Mouse (Mus musculus) CH12.LX (cell line): ENCODE data around the gene Dbx1. TPM values are rescaled to one million over a fixed set of nuclear protein-coding genes. Genes with fewer than 3 reads are reported as not detected.

Experiments used
- DNase-seq: peaks from one replicate; pipeline ENCODE4 v3.0.0-alpha.2; 2013; ENCODE audit errors: extremely low read depth
- H3K27ac ChIP-seq: 2 replicates; pipeline ENCODE4 v1.5.1; 2012; ENCODE audit warnings: low read depth, mild to moderate bottlenecking, control low read depth, moderate library complexity; ENCODE audit not compliant: insufficient read depth
- H3K27me3 ChIP-seq: replicated peaks from 2 replicates; pipeline ENCODE3; 2012; ENCODE audit warnings: inconsistent platforms
- H3K36me3 ChIP-seq, 2 experiments: replicated peaks in 1 of 2; 2 replicates each; pipeline versions ENCODE3 to v1.6.1; 2012; ENCODE audit warnings: inconsistent platforms in 1 of 2, low read length in 1 of 2, mild to moderate bottlenecking in 1 of 2, mixed read lengths in 1 of 2, moderate library complexity in 1 of 2; ENCODE audit not compliant: control insufficient read depth in 1 of 2, insufficient read depth in 1 of 2
- H3K4me1 ChIP-seq, 2 experiments: 2 replicates each; pipeline ENCODE4 v1.6.1; 2012; ENCODE audit warnings: inconsistent platforms in 1 of 2, moderate library complexity in 1 of 2; ENCODE audit not compliant: insufficient read depth in 2 of 2, control insufficient read depth in 1 of 2
- H3K4me2 ChIP-seq: 2 replicates; pipeline ENCODE4 v1.6.1; 2012; ENCODE audit warnings: low read depth, mild to moderate bottlenecking, control low read depth; ENCODE audit not compliant: poor library complexity, insufficient read depth, severe bottlenecking
- H3K4me3 ChIP-seq, 3 experiments: fragments of 150-350 bp in 1 of 3; sonication (generic) in 1 of 3; replicated peaks in 1 of 3; 2 replicates each; pipeline versions ENCODE3 to v1.5.1; 2011 to 2012; ENCODE audit warnings: low read depth in 2 of 3, low read length in 2 of 3, mild to moderate bottlenecking in 2 of 3, moderate library complexity in 2 of 3, control low read depth in 1 of 3, improper control_type of control experiment in 1 of 3, inconsistent platforms in 1 of 3, mixed read lengths in 1 of 3; ENCODE audit not compliant: poor library complexity in 1 of 3
- H3K79me2 ChIP-seq: replicated peaks from 2 replicates; pipeline ENCODE4 v1.6.1; 2012; ENCODE audit warnings: mild to moderate bottlenecking, moderate library complexity; ENCODE audit not compliant: control insufficient read depth, poor library complexity, insufficient read depth, severe bottlenecking; ENCODE audit errors: extremely low read depth
- H3K9ac ChIP-seq: 2 replicates; pipeline ENCODE4 v1.6.1; 2012; ENCODE audit warnings: low read depth, mild to moderate bottlenecking, control low read depth, moderate library complexity; ENCODE audit not compliant: insufficient read depth
- H3K9me3 ChIP-seq: replicated peaks from 2 replicates; pipeline ENCODE3; 2012; ENCODE audit warnings: low read length, inconsistent platforms, mixed read lengths
- BHLHE40 ChIP-seq: IDR thresholded peaks from 2 replicates; pipeline ENCODE4 v1.6.1; 2011; ENCODE audit warnings: mild to moderate bottlenecking, low read depth, low read length, improper control_type of control experiment
- CHD1 ChIP-seq: IDR thresholded peaks from 2 replicates; pipeline ENCODE4 v1.6.1; 2012; ENCODE audit warnings: low read depth, low read length, improper control_type of control experiment, inconsistent platforms
- CHD2 ChIP-seq: IDR thresholded peaks from 2 replicates; pipeline ENCODE4 v1.6.1; 2011; ENCODE audit warnings: low read length, improper control_type of control experiment
- CTCF ChIP-seq, 2 experiments: IDR thresholded peaks in 1 of 2; conservative IDR thresholded peaks in 1 of 2; 2 replicates each; pipeline ENCODE4 v1.5.1; 2011 to 2012; ENCODE audit warnings: low read depth in 2 of 2, low read length in 2 of 2, improper control_type of control experiment in 1 of 2, inconsistent platforms in 1 of 2, mild to moderate bottlenecking in 1 of 2, moderate library complexity in 1 of 2
- E2F4 ChIP-seq: IDR thresholded peaks from 2 replicates; pipeline ENCODE4 v1.6.1; 2011; ENCODE audit warnings: low read depth, low read length, improper control_type of control experiment; ENCODE audit not compliant: insufficient replicate concordance
- ELF1 ChIP-seq: IDR thresholded peaks from 2 replicates; pipeline ENCODE4 v1.6.1; 2014; ENCODE audit warnings: low read depth, mild to moderate bottlenecking, inconsistent platforms, low read length, improper control_type of control experiment
- EP300 ChIP-seq: IDR thresholded peaks from 2 replicates; pipeline ENCODE4 v1.6.1; 2011; ENCODE audit warnings: low read length, improper control_type of control experiment
- GABPA ChIP-seq: IDR thresholded peaks from 2 replicates; pipeline ENCODE4 v1.6.1; 2012; ENCODE audit warnings: low read depth, low read length, improper control_type of control experiment, inconsistent platforms; ENCODE audit not compliant: insufficient replicate concordance
- HCFC1 ChIP-seq: IDR thresholded peaks from 2 replicates; pipeline ENCODE4 v1.6.1; 2012; ENCODE audit warnings: low read depth, mild to moderate bottlenecking, inconsistent platforms, low read length, improper control_type of control experiment
- IRF4 ChIP-seq: IDR thresholded peaks from 2 replicates; pipeline ENCODE4 v1.6.1; 2014; ENCODE audit warnings: low read depth, mild to moderate bottlenecking, inconsistent platforms, low read length, improper control_type of control experiment
- MEF2A ChIP-seq: IDR thresholded peaks from 2 replicates; pipeline ENCODE4 v1.6.1; 2014; ENCODE audit warnings: low read depth, mild to moderate bottlenecking, inconsistent platforms, low read length, improper control_type of control experiment, borderline replicate concordance
- MYC ChIP-seq: IDR thresholded peaks from 2 replicates; pipeline ENCODE4 v1.6.1; 2011; ENCODE audit warnings: low read depth, mild to moderate bottlenecking, improper control_type of control experiment, low read length
- NELFE ChIP-seq: IDR thresholded peaks from 2 replicates; pipeline ENCODE4 v1.6.1; 2011; ENCODE audit warnings: low read depth, low read length, improper control_type of control experiment
- PAX5 ChIP-seq: IDR thresholded peaks from 2 replicates; pipeline ENCODE4 v1.6.1; 2012; ENCODE audit warnings: low read length, inconsistent platforms, mixed read lengths
- RAD21 ChIP-seq: IDR thresholded peaks from 2 replicates; pipeline ENCODE4 v1.6.1; 2011; ENCODE audit warnings: low read depth, mild to moderate bottlenecking, low read length, improper control_type of control experiment, moderate library complexity
- RCOR1 ChIP-seq: conservative IDR thresholded peaks from 2 replicates; pipeline ENCODE4 v1.6.1; 2012; ENCODE audit warnings: low read depth, mild to moderate bottlenecking, inconsistent platforms, low read length, improper control_type of control experiment
- TBP ChIP-seq: conservative IDR thresholded peaks from 2 replicates; pipeline ENCODE4 v1.6.1; 2011; ENCODE audit warnings: low read depth, low read length, improper control_type of control experiment
- ZKSCAN1 ChIP-seq: IDR thresholded peaks from 2 replicates; pipeline ENCODE4 v1.6.1; 2012; ENCODE audit warnings: low read depth, inconsistent platforms, low read length, improper control_type of control experiment, borderline replicate concordance
- dilution Hi-C: fragments of 300-500 bp; cut with MboI; formaldehyde crosslinking; loops from 2 replicates; pipeline ENCODE4 v1.14.3; 2020; ENCODE audit warnings: low sequenced_read_pairs; ENCODE audit not compliant: extremely low pct_unique_long_range_greater_than_20kb, extremely low pct_ligation_motif_present
- in situ Hi-C: fragments of 300-500 bp; cut with MboI; formaldehyde crosslinking; loops from 3 replicates; pipeline ENCODE4 v1.14.3; 2019; ENCODE audit warnings: low sequenced_read_pairs, low pct_ligation_motif_present, low pct_unique_long_range_greater_than_20kb, mixed read lengths
- polyA plus RNA-seq: library from polyadenylated mRNA; unstranded; fragments of >175 nt; gene quantifications from 2 replicates; pipeline ENCODE4 v1.2.1, GENCODE M21; 2012; ENCODE audit warnings: low read depth; ENCODE audit not compliant: insufficient read length
- total RNA-seq, 2 experiments: library from RNA; depleted of rRNA; stranded (reverse); fragments of 300-350 nt in 1 of 2; fragments of >200 nt in 1 of 2; gene quantifications; 2 replicates each; pipeline ENCODE4 v1.2.3; 2012 to 2014

Dbx1 gene
- total and polyA plus RNA-seq, 3 experiments, result 0.43 TPM; not detected in 2

DNA sequence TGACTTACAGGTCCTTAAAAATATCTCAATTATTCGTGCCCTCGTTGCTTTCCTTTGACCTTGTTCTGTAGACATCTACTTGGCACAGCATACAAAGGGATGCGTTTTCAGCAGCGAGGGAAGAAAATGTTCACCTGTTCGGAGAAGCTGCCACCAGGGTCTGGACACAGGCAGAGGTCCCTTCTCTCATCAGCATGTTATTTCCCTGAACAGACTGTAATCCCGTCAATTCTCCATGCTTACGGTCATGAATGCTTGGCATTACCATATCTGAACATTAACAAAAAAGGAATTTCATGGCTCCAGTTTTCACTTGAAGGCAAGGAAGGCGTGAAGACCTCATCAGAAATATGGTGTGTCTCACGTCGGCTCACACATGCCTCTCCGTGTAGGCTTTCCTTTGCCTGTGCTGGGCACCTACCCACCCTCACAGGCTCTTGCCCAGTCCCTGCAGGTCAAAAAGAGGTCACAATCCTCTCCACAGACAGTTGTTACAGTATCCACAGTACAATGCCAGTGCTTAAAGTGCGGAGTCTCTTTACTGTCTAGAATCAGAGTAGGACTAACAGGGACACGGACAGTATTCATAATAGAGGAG, 31.7 kb upstream of the Dbx1 start:
- H3K4me3 ChIP-seq, result no peak overlapping the region
- H3K9ac ChIP-seq, result no peak overlapping the region
- H3K79me2 ChIP-seq, result no peaks in the 10 kb centered on the region
- DNase-seq, result no peak
- H3K4me1 ChIP-seq, result no peaks in the 10 kb centered on the region
- H3K27me3 ChIP-seq, result no peaks in the 10 kb centered on the region
- no peaks in the 10 kb centered on the region for H3K36me3 ChIP-seq
- in situ Hi-C loops, result no loop called here
- no peak overlapping the region for H3K27ac ChIP-seq
- dilution Hi-C loops, result no loop called here
- no peaks in the 10 kb centered on the region for H3K9me3 ChIP-seq
- H3K4me2 ChIP-seq, result no peak overlapping the region
- TF ChIP-seq NELFE (no peak), MEF2A (no peak), HCFC1 (no peak), EP300 (no peak), CHD1 (no peak), TBP (no peak), ELF1 (no peak), MYC (no peak), PAX5 (no peak), CHD2 (no peak), CTCF (conservative IDR thresholded peaks at IDR 0.05 in 1 of 2, IDR thresholded peaks at IDR 0.05 in 1 of 2; ENCODE audit: low read depth in 2 of 2, low read length in 2 of 2) (no peak), ZKSCAN1 (no peak), GABPA (no peak), RAD21 (no peak), E2F4 (no peak), RCOR1 (no peak)

DNA sequence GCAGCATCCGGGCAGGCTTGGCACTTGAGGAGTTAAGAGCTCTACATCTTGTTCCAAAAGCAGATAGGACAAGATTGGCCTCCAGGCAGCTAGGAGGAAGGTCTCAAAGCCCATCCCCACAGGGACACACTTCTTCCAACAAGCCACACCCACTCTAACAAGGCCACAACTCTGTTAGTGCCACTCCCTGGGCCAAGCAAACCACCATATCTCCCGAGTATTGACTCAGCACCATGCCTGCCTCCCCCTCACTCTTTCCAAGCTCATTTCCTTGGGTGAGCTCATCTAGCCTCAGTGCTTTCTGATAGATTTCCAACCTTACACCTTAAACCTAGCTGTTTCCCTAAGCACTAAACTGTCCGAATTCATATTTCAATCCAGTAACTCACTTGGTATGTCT, 26.9 kb upstream of the Dbx1 start:
- no peak for DNase-seq
- in situ Hi-C loops, result no loop called here
- TF ChIP-seq PAX5 (no peak), E2F4 (no peak), BHLHE40 (no peak), IRF4 (no peak)

More for the DNA sequence above, 26.9 kb upstream of the Dbx1 start:
- Histone ChIP-seq H3K4me1 (0 out of 4 replicates have a peak, but pooled peaks cover 0 to 6% of the 10 kb centered on the region in 2 experiments), H3K27me3 (no peaks in the 10 kb centered on the region), H3K79me2 (no peaks in the 10 kb centered on the region), H3K4me3 (no peak overlapping the region), H3K9ac (no peak overlapping the region), H3K36me3 (no peaks in the 10 kb centered on the region), H3K4me2 (no peak overlapping the region), H3K27ac (no peak overlapping the region), H3K9me3 (no peaks in the 10 kb centered on the region)
- dilution Hi-C loops, result no loop called here
